Mouse (Mus musculus) kidney, adult 11 months (tissue): ENCODE data around the gene Nudt3.

Experiments
- DNase-seq: peaks from one replicate; pipeline ENCODE4 v3.0.0; 2022

Gene Nudt3

DNA sequence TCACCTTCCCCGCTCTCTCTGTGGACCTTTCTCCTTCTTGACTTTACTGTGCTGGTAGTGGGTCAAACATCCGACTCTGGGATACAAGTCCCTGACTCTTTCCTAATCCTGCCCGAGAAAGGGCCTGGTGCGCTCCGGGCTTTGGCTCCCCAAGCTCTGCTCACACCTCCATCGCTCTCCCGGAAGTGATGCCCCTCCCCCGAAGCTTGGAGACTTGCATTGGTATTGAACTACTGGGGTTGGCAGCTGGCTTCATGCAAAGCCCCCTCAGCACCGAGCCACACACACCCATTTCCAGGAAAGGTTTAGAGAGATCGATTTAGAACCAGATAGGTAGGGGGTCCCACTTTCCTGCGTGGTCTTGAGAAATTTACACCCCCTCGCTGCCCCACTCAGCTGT is 77.3 kb downstream of the Nudt3 start:
- DNase-seq = no peak

DNA sequence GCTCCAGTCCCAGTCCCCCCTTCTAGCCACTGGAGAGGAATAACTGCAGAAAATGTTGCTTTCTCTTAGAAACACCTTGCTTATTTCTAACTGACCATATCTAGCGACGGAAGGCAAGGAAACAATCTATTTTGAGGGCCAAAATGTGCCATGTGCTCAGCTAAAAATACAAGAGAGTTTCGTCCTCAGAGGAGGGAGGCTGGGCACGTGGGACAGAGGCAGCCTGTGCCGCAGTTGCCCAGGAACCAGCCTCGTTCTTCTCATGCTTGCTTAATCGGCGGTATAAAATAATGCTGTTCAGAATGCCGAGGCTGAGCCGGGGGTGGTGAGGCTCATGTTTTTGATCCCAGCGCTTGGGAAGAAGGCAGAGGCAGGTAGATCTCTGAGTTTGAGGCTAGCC is 78.7 kb downstream of the Nudt3 start:
- no peak for DNase-seq

DNA sequence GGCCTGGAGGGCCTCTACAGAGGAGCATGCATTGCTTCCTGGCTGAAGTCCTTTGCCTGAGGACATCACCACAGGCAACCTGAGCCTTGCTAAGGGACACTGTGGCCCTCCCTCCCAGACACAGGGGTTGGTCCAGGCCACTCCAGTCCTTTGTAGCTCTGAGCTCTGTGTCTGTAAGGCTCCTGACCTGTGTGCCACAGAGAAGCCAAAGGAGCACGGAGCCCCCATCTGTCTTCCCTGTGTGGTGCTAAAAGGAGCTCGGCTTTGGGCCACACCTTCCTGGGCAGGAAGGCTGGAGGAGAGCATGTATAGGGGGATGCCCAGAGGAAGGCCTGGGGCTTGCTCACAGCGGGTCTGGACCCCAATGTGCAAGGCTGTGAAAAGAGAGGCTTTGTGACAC is 81.3 kb downstream of the Nudt3 start:
- no peak for DNase-seq

DNA sequence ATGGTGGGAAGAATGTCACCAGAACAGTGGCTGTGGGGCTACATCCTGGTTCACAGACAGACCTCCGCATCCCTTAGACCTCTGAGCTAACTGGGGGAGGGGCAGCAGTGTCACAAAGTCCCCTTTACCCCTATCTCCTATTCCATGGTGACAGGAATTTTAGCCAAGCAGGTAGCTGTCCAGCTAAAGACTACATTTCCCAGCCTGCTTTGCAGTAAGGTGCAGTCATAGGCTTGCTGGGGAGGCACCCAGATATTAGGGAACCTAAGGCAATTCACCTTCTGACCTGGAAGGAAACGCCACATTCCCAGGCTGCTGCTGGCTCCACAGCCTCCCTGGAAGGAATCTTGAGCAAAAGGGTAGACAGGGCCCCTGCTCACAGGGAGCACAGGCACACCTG is 82.0 kb downstream of the Nudt3 start:
- no peak for DNase-seq

DNA sequence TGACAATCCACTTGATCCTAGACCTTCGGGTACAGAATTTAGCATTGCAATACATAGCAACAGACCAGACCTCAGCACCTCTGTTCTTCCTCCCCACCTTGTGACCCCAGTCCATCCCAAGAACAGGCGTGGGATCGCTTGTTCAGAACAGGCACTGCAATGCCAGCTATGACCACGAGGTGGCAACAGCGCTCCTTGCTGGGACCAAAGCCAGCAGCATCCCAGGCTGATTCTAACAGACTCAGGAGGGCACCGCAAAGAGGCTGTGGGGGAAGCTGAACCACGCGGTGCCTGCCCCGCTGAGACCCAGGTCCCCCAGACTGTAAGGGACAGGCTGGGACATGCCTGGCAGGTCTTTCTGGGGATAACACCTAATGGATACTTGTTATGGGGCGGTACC is 88.6 kb downstream of the Nudt3 start:
- DNase-seq = peak; percentile 75

DNA sequence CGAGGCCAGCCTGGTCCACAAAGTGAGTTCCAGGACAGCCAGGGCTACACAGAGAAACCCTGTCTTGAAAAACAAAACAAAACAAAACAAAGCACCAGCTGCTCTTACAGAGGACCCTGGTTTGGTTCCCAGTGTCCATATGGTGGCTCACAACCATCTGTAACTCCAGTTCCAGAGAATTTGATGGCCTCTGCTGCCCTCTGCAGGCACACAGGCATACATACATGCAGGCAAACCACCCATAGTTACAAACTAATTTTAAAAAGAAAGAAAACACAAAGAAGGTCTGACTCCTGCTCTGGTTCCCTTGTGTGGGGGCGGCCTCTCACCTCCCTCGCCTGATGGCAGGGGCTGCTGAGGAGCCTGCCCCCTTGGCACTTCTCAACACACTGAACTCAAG is 89.9 kb downstream of the Nudt3 start:
- DNase-seq = no peak

DNA sequence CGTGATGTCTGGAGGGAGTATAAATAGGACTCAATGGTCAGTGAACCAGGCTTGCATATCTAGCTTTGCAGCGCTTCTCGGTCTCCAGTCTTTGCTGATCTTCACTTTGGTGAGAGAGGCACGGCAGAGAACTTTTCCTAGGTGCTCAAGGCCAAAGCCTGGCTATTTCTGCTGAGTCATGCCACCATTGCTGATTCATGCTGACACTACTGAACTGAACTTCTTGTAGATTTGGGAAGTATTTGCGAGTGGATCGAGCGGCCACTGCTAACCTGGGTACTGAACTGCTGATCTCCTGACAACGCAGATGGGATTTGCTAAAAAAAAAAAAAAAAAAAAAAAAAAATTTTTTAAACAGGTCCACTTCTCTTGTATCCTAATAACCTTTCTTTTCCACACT is 91.2 kb downstream of the Nudt3 start:
- DNase-seq = no peak
